Mouse (Mus musculus) intestine, postnatal 0 days (tissue): Measurements from ENCODE around the gene Zfp943. TPM values are rescaled to one million over a fixed set of nuclear protein-coding genes. Genes with fewer than 3 reads are reported as not detected.
"Not testable (repeated sequence)": the region's sequence is repeated elsewhere in the genome, so short reads cannot be mapped to it uniquely, and the experiment has no call there.

Experiments
- ATAC-seq: fragments of 200-750 bp; cut with Nextera tagmentation; 2 replicates; pipeline ENCODE4 v1.8.0; 2017; ENCODE audit warnings: mild to moderate bottlenecking, moderate TSS enrichment, moderate library complexity
- H3K27ac ChIP-seq: fragments of 300-500 bp; sonication (generic); 2 replicates; pipeline ENCODE4 v1.5.1; 2014; ENCODE audit warnings: mild to moderate bottlenecking, low read depth, low read length, moderate library complexity
- H3K27me3 ChIP-seq: fragments of 300-500 bp; sonication (generic); replicated peaks from 2 replicates; pipeline ENCODE4 v1.6.1; 2014; ENCODE audit warnings: low read length, mixed read lengths; ENCODE audit not compliant: control insufficient read depth, insufficient read depth
- H3K36me3 ChIP-seq: fragments of 300-500 bp; sonication (generic); 2 replicates; pipeline ENCODE4 v1.6.1; 2014; ENCODE audit warnings: mild to moderate bottlenecking, moderate library complexity; ENCODE audit not compliant: control insufficient read depth, insufficient read depth
- H3K4me1 ChIP-seq: fragments of 300-500 bp; sonication (generic); replicated peaks from 2 replicates; pipeline ENCODE4 v1.6.1; 2014; ENCODE audit warnings: antibody characterized with exemption, low read length, mixed read lengths; ENCODE audit not compliant: control insufficient read depth, insufficient read depth
- H3K4me2 ChIP-seq: fragments of 300-500 bp; sonication (generic); replicated peaks from 2 replicates; pipeline ENCODE4 v1.6.1; 2014; ENCODE audit warnings: low read depth, mild to moderate bottlenecking, moderate library complexity
- H3K4me3 ChIP-seq: fragments of 300-500 bp; sonication (generic); 2 replicates; pipeline ENCODE4 v1.5.1; 2014; ENCODE audit warnings: low read depth, low read length
- H3K9ac ChIP-seq: fragments of 300-500 bp; sonication (generic); 2 replicates; pipeline ENCODE4 v1.6.1; 2014; ENCODE audit warnings: mild to moderate bottlenecking, low read depth, low read length
- H3K9me3 ChIP-seq: fragments of 300-500 bp; sonication (generic); 2 replicates; pipeline ENCODE4 v1.6.1; 2016; ENCODE audit warnings: mixed run types; ENCODE audit not compliant: control insufficient read depth
- CTCF ChIP-seq: sonication (generic); IDR thresholded peaks from 2 replicates; pipeline ENCODE4 v1.5.1; 2016; ENCODE audit warnings: low read depth, mild to moderate bottlenecking, control low read depth, antibody characterized with exemption, moderate library complexity
- WGBS: fragments of 180-500 bp; shearing (Covaris S2); extraction: QIAGEN DNeasy Blood & Tissue Kit; methylation state at CpG from one replicate; pipeline ENCODE4 v1.1.7; 2014; 5-methylcytosine and 5-hydroxymethylcytosine counted together
- polyA plus RNA-seq: library from polyadenylated mRNA; unstranded; fragments of >200 nt; fragmentation: Nextera tagmentation; extraction: Ambion mirVana; gene quantifications from 2 replicates; pipeline ENCODE4 v1.2.1, GENCODE M21; 2015

Gene Zfp943
- polyA plus RNA-seq, result 12.1 TPM in 2 replicates

GRCm38 (mm10) chr17:21962107-21962907, at the start of gene Zfp943, which contains the start of gene Zfp942:
Zfp943 (plus strand) TSS chr17:21962552.
Zfp942 (minus strand) TSS chr17:21962464.
- H3K27ac ChIP-seq, result peak within 1 kb of the TSS; percentile 84
- H3K4me2 ChIP-seq, result peak within 1 kb of the TSS; percentile 64
- H3K9ac ChIP-seq, result peak within 1 kb of the TSS; percentile 71
- not testable (repeated sequence) for H3K9me3 ChIP-seq, H3K36me3 ChIP-seq, H3K4me1 ChIP-seq, H3K27me3 ChIP-seq
- H3K4me3 ChIP-seq, result peak within 1 kb of the TSS; percentile 46
- WGBS, result under 1% methylated on average over 39 of the region's 55 CpGs
- peak; percentile 98 for ATAC-seq

- H3K4me1 ChIP-seq, result no peaks in the 10 kb centered on the region
Observed at GRCm38 (mm10) chr17:21963302-21963701, 950 bp downstream of the Zfp943 start.

GRCm38 (mm10) chr17:22035594-22035993, 73.2 kb downstream of the Zfp943 start:
- not testable (repeated sequence) for H3K4me2 ChIP-seq, H3K9ac ChIP-seq, H3K4me1 ChIP-seq, ATAC-seq, H3K4me3 ChIP-seq, H3K36me3 ChIP-seq, H3K27ac ChIP-seq, H3K27me3 ChIP-seq, H3K9me3 ChIP-seq
- peak; percentile 73 for TF ChIP-seq CTCF
- 38% methylated on average over 1 of the region's 1 CpGs for WGBS

More at GRCm38 (mm10) chr17:21963302-21963701, 950 bp downstream of the Zfp943 start:
- ATAC-seq, result no peak
- TF ChIP-seq CTCF, result no peak
- H3K9me3 ChIP-seq, result no peaks in the 10 kb centered on the region
- H3K27ac ChIP-seq, result no peak overlapping the region
- H3K9ac ChIP-seq, result no peak overlapping the region; the same call in 1 of the 2 replicates
- H3K4me3 ChIP-seq, result peak overlapping the region; percentile 46
- H3K4me2 ChIP-seq, result peak overlapping the region; percentile 63
- peaks cover 5% of the 10 kb centered on the region; the same call in 1 of the 2 replicates for H3K36me3 ChIP-seq
- H3K27me3 ChIP-seq, result no peaks in the 10 kb centered on the region
- WGBS, result 26% methylated on average over 4 of the region's 4 CpGs

GRCm38 (mm10) chr17:22049403-22049802, 87.1 kb downstream of the Zfp943 start:
- Histone ChIP-seq H3K4me2 (no peak overlapping the region), H3K9ac (no peak overlapping the region), H3K4me3 (no peak overlapping the region), H3K27me3 (no peaks in the 10 kb centered on the region), H3K36me3 (no peaks in the 10 kb centered on the region), H3K4me1 (no peaks in the 10 kb centered on the region), H3K27ac (no peak overlapping the region), H3K9me3 (no peaks in the 10 kb centered on the region)
- 86% methylated on average over 2 of the region's 2 CpGs for WGBS
- ATAC-seq, result no peak
- TF ChIP-seq CTCF, result no peak

- Histone ChIP-seq H3K27ac (no peak overlapping the region), H3K4me1 (no peaks in the 10 kb centered on the region), H3K4me2 (no peak overlapping the region), H3K36me3 (no peaks in the 10 kb centered on the region), H3K9ac (no peak overlapping the region), H3K27me3 (no peaks in the 10 kb centered on the region), H3K9me3 (no peaks in the 10 kb centered on the region), H3K4me3 (no peak overlapping the region)
- ATAC-seq, result no peak
- no peak for TF ChIP-seq CTCF
- WGBS, result 65% methylated on average over 2 of the region's 2 CpGs
Observed at GRCm38 (mm10) chr17:22053211-22053610, 90.9 kb downstream of the Zfp943 start.

GRCm38 (mm10) chr17:22081031-22081631, 118.8 kb downstream of the Zfp943 start:
- Histone ChIP-seq H3K27me3 (no peaks in the 10 kb centered on the region), H3K9ac (peak overlapping the region; percentile 71), H3K4me2 (peak overlapping the region; percentile 95), H3K27ac (no peak overlapping the region), H3K4me1 (no peaks in the 10 kb centered on the region), H3K4me3 (peak overlapping the region; percentile 71), H3K9me3 (no peaks in the 10 kb centered on the region), H3K36me3 (no peaks in the 10 kb centered on the region)
- TF ChIP-seq CTCF, result no peak
- WGBS, result 3% methylated on average over 57 of the region's 57 CpGs
- ATAC-seq, result peak; percentile 74
